Mouse (Mus musculus) forebrain, embryonic 10.5 days (tissue): Measurements from ENCODE around the gene Tkfc. TPM values are rescaled to one million over a fixed set of nuclear protein-coding genes. Genes with fewer than 3 reads are reported as not detected.

ENCODE experiments used
- DNase-seq: peaks from one replicate; pipeline ENCODE4 v3.0.0-alpha.2; 2017; ENCODE audit warnings: low spot score; ENCODE audit errors: extremely low spot score
- H3K27ac ChIP-seq: fragments of 300-500 bp; sonication (generic); 2 replicates; pipeline ENCODE4 v1.5.1; 2016; ENCODE audit warnings: mild to moderate bottlenecking
- H3K27me3 ChIP-seq: fragments of 300-500 bp; sonication (generic); 2 replicates; pipeline ENCODE4 v1.6.1; 2016; ENCODE audit warnings: mild to moderate bottlenecking; ENCODE audit not compliant: poor library complexity, severe bottlenecking
- H3K36me3 ChIP-seq: fragments of 300-500 bp; sonication (generic); replicated peaks from 2 replicates; pipeline ENCODE4 v1.6.1; 2016; ENCODE audit warnings: mild to moderate bottlenecking, moderate library complexity
- H3K4me1 ChIP-seq: fragments of 300-500 bp; sonication (generic); 2 replicates; pipeline ENCODE4 v1.6.1; 2016
- H3K4me3 ChIP-seq: fragments of 300-500 bp; sonication (generic); 2 replicates; pipeline ENCODE4 v1.5.1; 2016; ENCODE audit warnings: mild to moderate bottlenecking, moderate library complexity
- H3K9me3 ChIP-seq: fragments of 300-500 bp; sonication (generic); 2 replicates; pipeline ENCODE4 v1.6.1; 2016; ENCODE audit warnings: mild to moderate bottlenecking, moderate library complexity
- WGBS: fragments of 180-500 bp; shearing (Covaris S2); methylation state at CpG from one replicate; pipeline ENCODE4 v1.1.7; 2016; 5-methylcytosine and 5-hydroxymethylcytosine counted together
- polyA plus RNA-seq: library from polyadenylated mRNA; unstranded; fragments of >200 nt; fragmentation: Nextera tagmentation; extraction: Ambion mirVana; gene quantifications from 2 replicates; pipeline ENCODE4 v1.2.1, GENCODE M21; 2016

Gene Tkfc
- polyA plus RNA-seq, 1 experiment from 2014 or later = 21.1 TPM

GRCm38 (mm10) chr19:10603660-10604523 is 1.6 kb downstream of the Tkfc start:
- Histone ChIP-seq H3K4me3 (peak overlapping the region; percentile 98), H3K27me3 (no peaks in the 10 kb centered on the region), H3K9me3 (no peaks in the 10 kb centered on the region), H3K36me3 (peaks cover 40% of the 10 kb centered on the region), H3K4me1 (peaks cover 54% of the 10 kb centered on the region), H3K27ac (peak overlapping the region; percentile 96)
- DNase-seq = no peak
- WGBS = 90% methylated on average over 18 of the region's 18 CpGs

GRCm38 (mm10) chr19:10602787-10603186 is 2.7 kb downstream of the Tkfc start:
- DNase-seq = peak; percentile 84
- H3K27ac ChIP-seq = peak overlapping the region; percentile 96
- WGBS = 3% methylated on average over 9 of the region's 9 CpGs
- no peaks in the 10 kb centered on the region for H3K27me3 ChIP-seq
- H3K9me3 ChIP-seq = no peaks in the 10 kb centered on the region
- H3K4me1 ChIP-seq = peaks cover 49% of the 10 kb centered on the region
- H3K4me3 ChIP-seq = peak overlapping the region; percentile 50
- H3K36me3 ChIP-seq = peaks cover 39% of the 10 kb centered on the region

GRCm38 (mm10) chr19:10602247-10602769 is 3.1 kb downstream of the Tkfc start:
- peaks cover 37% of the 10 kb centered on the region for H3K36me3 ChIP-seq
- 12% methylated on average over 6 of the region's 6 CpGs for WGBS
- no peak for DNase-seq

GRCm38 (mm10) chr19:10599648-10600047 is 5.8 kb downstream of the Tkfc start:
- no peak for DNase-seq
- peaks cover 26% of the 10 kb centered on the region for H3K4me1 ChIP-seq
- H3K27ac ChIP-seq = no peak overlapping the region
- 97% methylated on average over 2 of the region's 2 CpGs for WGBS
- no peak overlapping the region for H3K4me3 ChIP-seq
- H3K27me3 ChIP-seq = no peaks in the 10 kb centered on the region
- H3K9me3 ChIP-seq = no peaks in the 10 kb centered on the region
- H3K36me3 ChIP-seq = peaks cover 57% of the 10 kb centered on the region

More at GRCm38 (mm10) chr19:10602247-10602769, 3.1 kb downstream of the Tkfc start:
- H3K4me3 ChIP-seq = peak overlapping the region; percentile 50
- no peaks in the 10 kb centered on the region for H3K9me3 ChIP-seq
- H3K27ac ChIP-seq = peak overlapping the region; percentile 96
- no peaks in the 10 kb centered on the region for H3K27me3 ChIP-seq
- peaks cover 46% of the 10 kb centered on the region for H3K4me1 ChIP-seq

GRCm38 (mm10) chr19:10598188-10598587 is 7.3 kb downstream of the Tkfc start:
- Histone ChIP-seq H3K9me3 (no peaks in the 10 kb centered on the region), H3K36me3 (peaks cover 71% of the 10 kb centered on the region), H3K4me1 (peaks cover 11% of the 10 kb centered on the region), H3K4me3 (no peak overlapping the region), H3K27me3 (no peaks in the 10 kb centered on the region), H3K27ac (no peak overlapping the region)
- no peak for DNase-seq
- WGBS = 45% methylated on average over 3 of the region's 3 CpGs

GRCm38 (mm10) chr19:10591659-10592377 is 13.6 kb downstream of the Tkfc start:
- 94% methylated on average over 6 of the region's 6 CpGs for WGBS
- peaks cover 11% of the 10 kb centered on the region for H3K4me1 ChIP-seq
- peaks cover 63% of the 10 kb centered on the region for H3K36me3 ChIP-seq
- no peaks in the 10 kb centered on the region for H3K27me3 ChIP-seq
- no peak for DNase-seq
- H3K4me3 ChIP-seq = no peak overlapping the region
- no peaks in the 10 kb centered on the region for H3K9me3 ChIP-seq
- no peak overlapping the region for H3K27ac ChIP-seq

GRCm38 (mm10) chr19:10590301-10590700 is 15.2 kb downstream of the Tkfc start:
- H3K27ac ChIP-seq = no peak overlapping the region
- no peak overlapping the region for H3K4me3 ChIP-seq
- peaks cover 11% of the 10 kb centered on the region for H3K4me1 ChIP-seq
- peaks cover 48% of the 10 kb centered on the region for H3K36me3 ChIP-seq
- no peaks in the 10 kb centered on the region for H3K27me3 ChIP-seq
- DNase-seq = no peak
- no peaks in the 10 kb centered on the region for H3K9me3 ChIP-seq
- 70% methylated on average over 3 of the region's 3 CpGs for WGBS

GRCm38 (mm10) chr19:10589127-10589857 is 16.2 kb downstream of the Tkfc start:
- WGBS = 70% methylated on average over 5 of the region's 5 CpGs
- Histone ChIP-seq H3K4me3 (no peak overlapping the region), H3K36me3 (peaks cover 38% of the 10 kb centered on the region)

GRCm38 (mm10) chr19:10587231-10587630 is 18.2 kb downstream of the Tkfc start:
- H3K27ac ChIP-seq = no peak overlapping the region
- DNase-seq = no peak
- no peaks in the 10 kb centered on the region for H3K9me3 ChIP-seq
- H3K4me1 ChIP-seq = peaks cover 11% of the 10 kb centered on the region
- WGBS = 84% methylated on average over 7 of the region's 8 CpGs
- H3K27me3 ChIP-seq = no peaks in the 10 kb centered on the region
- peaks cover 21% of the 10 kb centered on the region for H3K36me3 ChIP-seq
- no peak overlapping the region for H3K4me3 ChIP-seq

More at GRCm38 (mm10) chr19:10589127-10589857, 16.2 kb downstream of the Tkfc start:
- no peaks in the 10 kb centered on the region for H3K9me3 ChIP-seq
- H3K27ac ChIP-seq = peak overlapping the region; percentile 52
- H3K27me3 ChIP-seq = no peaks in the 10 kb centered on the region
- no peak for DNase-seq
- H3K4me1 ChIP-seq = peaks cover 11% of the 10 kb centered on the region

GRCm38 (mm10) chr19:10585112-10585511 is 20.3 kb downstream of the Tkfc start:
- Histone ChIP-seq H3K27ac (no peak overlapping the region), H3K27me3 (no peaks in the 10 kb centered on the region), H3K4me1 (peaks cover 11% of the 10 kb centered on the region), H3K4me3 (no peak overlapping the region), H3K9me3 (no peaks in the 10 kb centered on the region), H3K36me3 (peaks cover 15% of the 10 kb centered on the region; the same call in 1 of the 2 replicates)
- no peak for DNase-seq
- WGBS = 90% methylated on average over 8 of the region's 8 CpGs

GRCm38 (mm10) chr19:10583550-10584146 is 21.8 kb downstream of the Tkfc start:
- no peak for DNase-seq
- Histone ChIP-seq H3K4me3 (no peak overlapping the region), H3K27ac (no peak overlapping the region), H3K36me3 (peaks cover 14% of the 10 kb centered on the region; the same call in 1 of the 2 replicates), H3K4me1 (peaks cover 5% of the 10 kb centered on the region), H3K9me3 (no peaks in the 10 kb centered on the region), H3K27me3 (no peaks in the 10 kb centered on the region)
- WGBS = 87% methylated on average over 7 of the region's 7 CpGs

- no peak for DNase-seq
- no peak overlapping the region for H3K27ac ChIP-seq
- WGBS = 86% methylated on average over 6 of the region's 6 CpGs
Observed at GRCm38 (mm10) chr19:10581984-10582383, 23.5 kb downstream of the Tkfc start.

More at GRCm38 (mm10) chr19:10581984-10582383, 23.5 kb downstream of the Tkfc start:
- Histone ChIP-seq H3K4me3 (no peak overlapping the region), H3K9me3 (no peaks in the 10 kb centered on the region), H3K27me3 (no peaks in the 10 kb centered on the region), H3K4me1 (peaks cover 17% of the 10 kb centered on the region), H3K36me3 (peaks cover 7% of the 10 kb centered on the region; the same call in 1 of the 2 replicates)
